Mouse (Mus musculus): ENCODE data around the gene Rmi2. TPM values are rescaled to one million over a fixed set of nuclear protein-coding genes. Genes with fewer than 3 reads are reported as not detected.

The Rmi2 gene
- total and polyA plus RNA-seq, 3 experiments = 5.7 to 9.5 (median 8.3) TPM

DNA sequence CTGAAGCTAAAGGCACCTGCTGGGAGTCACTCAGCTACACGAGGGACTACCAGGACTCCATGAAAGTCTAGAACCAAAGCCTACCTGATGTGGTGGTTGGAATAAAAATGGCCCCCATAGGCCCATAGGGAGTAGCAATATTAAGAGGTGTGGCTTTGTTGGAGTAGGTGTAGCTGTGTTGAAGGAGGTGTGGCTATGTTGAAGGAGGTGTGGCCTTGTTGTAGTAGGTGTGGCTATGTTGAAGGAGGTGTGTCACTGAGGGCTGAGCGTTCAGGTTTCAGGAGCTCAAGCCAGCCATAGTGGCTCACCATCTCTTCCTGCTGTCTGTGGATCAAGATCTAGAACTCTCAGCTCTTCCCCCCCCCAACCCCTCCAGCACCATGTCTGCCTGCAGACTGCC, 105.8 kb downstream of the Rmi2 start:
- H3K36me3 ChIP-seq (replicated peaks) = no peaks in the 10 kb centered on the region
- H3K4me3 ChIP-seq (ENCODE audit: low read depth, low read length) = no peak overlapping the region
- no peaks in the 10 kb centered on the region for H3K9me3 ChIP-seq (replicated peaks)
- peaks cover 8% of the 10 kb centered on the region for H3K27me3 ChIP-seq (ENCODE audit: insufficient read depth, low read length)
- no peaks in the 10 kb centered on the region for H3K4me1 ChIP-seq (ENCODE audit: insufficient read depth, low read depth, low read length)
- no peak for ATAC-seq (ENCODE audit: extremely low read depth, insufficient number of reproducible peaks, low FRiP score, poor library complexity, severe bottlenecking)
- DNase-seq (ENCODE audit: low spot score) = no peak
- TF ChIP-seq POLR2AphosphoS5 (IDR thresholded peaks at IDR 0.05; ENCODE audit: insufficient replicate concordance, low read depth, low read length) (no peak), GATA2 (IDR thresholded peaks at IDR 0.05; ENCODE audit: borderline replicate concordance, low read depth, low read length) (no peak), TAL1 (conservative IDR thresholded peaks at IDR 0.05; ENCODE audit: low read depth, low read length) (no peak), GATA1 (IDR thresholded peaks at IDR 0.05; ENCODE audit: borderline replicate concordance, low read length) (no peak), CTCF (IDR thresholded peaks at IDR 0.05; ENCODE audit: low read depth, low read length) (no peak)

Other genes starting within 250 kb of the Rmi2 start
- 1.6 and 1.7 TPM in 2 replicates for gene Socs1, start 49.5 kb upstream of the Rmi2 start, total RNA-seq (2014; fragmentation: Nextera tagmentation)
- 6.2 and 7.7 TPM in 2 replicates for gene Socs1, start 49.5 kb upstream of the Rmi2 start, total RNA-seq (2017)
- 13.0 and 18.9 TPM in 2 replicates for gene Socs1, start 49.5 kb upstream of the Rmi2 start, polyA plus RNA-seq (2012)
- not detected in 2 replicates for gene Tnp2, start 46.4 kb upstream of the Rmi2 start, total RNA-seq (2014; fragmentation: Nextera tagmentation)
- gene Tnp2, start 46.4 kb upstream of the Rmi2 start, total RNA-seq (2017) = not detected in 2 replicates
- not detected in 2 replicates for gene Tnp2, start 46.4 kb upstream of the Rmi2 start, polyA plus RNA-seq (2012)
- not detected in 2 replicates for gene Prm3, start 44.1 kb upstream of the Rmi2 start, total RNA-seq (2014; fragmentation: Nextera tagmentation)
- not detected in 2 replicates for gene Prm3, start 44.1 kb upstream of the Rmi2 start, total RNA-seq (2017)
- not detected in 2 replicates for gene Prm3, start 44.1 kb upstream of the Rmi2 start, polyA plus RNA-seq (2012)
- not detected in 2 replicates for gene Prm2, start 38.9 kb upstream of the Rmi2 start, total RNA-seq (2014; fragmentation: Nextera tagmentation)
- 0.49 TPM in 1 of 2 replicates, not detected in the other for gene Prm2, start 38.9 kb upstream of the Rmi2 start, total RNA-seq (2017)
- gene Prm2, start 38.9 kb upstream of the Rmi2 start, polyA plus RNA-seq (2012) = not detected in 2 replicates
- not detected in 2 replicates for gene Prm1, start 29.2 kb upstream of the Rmi2 start, total RNA-seq (2014; fragmentation: Nextera tagmentation)
- not detected in 2 replicates for gene Prm1, start 29.2 kb upstream of the Rmi2 start, total RNA-seq (2017)
- gene Prm1, start 29.2 kb upstream of the Rmi2 start, polyA plus RNA-seq (2012) = not detected in 2 replicates
- not detected in 2 replicates for gene Gm11172, start 22.1 kb upstream of the Rmi2 start, total RNA-seq (2014; fragmentation: Nextera tagmentation)
- not detected in 2 replicates for gene Gm11172, start 22.1 kb upstream of the Rmi2 start, total RNA-seq (2017)
- gene Gm11172, start 22.1 kb upstream of the Rmi2 start, polyA plus RNA-seq (2012) = not detected in 2 replicates
- 4.6 TPM in 1 of 2 replicates, not detected in the other for gene Snn, start 225.9 kb downstream of the Rmi2 start, total RNA-seq (2014; fragmentation: Nextera tagmentation)
- gene Snn, start 225.9 kb downstream of the Rmi2 start, total RNA-seq (2017) = 0.99 and 1.1 TPM in 2 replicates
- gene Snn, start 225.9 kb downstream of the Rmi2 start, polyA plus RNA-seq (2012) = 0.10 and 0.12 TPM in 2 replicates
- not detected in 2 replicates for gene Litaf, start 231.1 kb downstream of the Rmi2 start, total RNA-seq (2014; fragmentation: Nextera tagmentation)
- gene Litaf, start 231.1 kb downstream of the Rmi2 start, total RNA-seq (2017) = 0.17 and 0.87 TPM in 2 replicates
- 0.13 and 0.22 TPM in 2 replicates for gene Litaf, start 231.1 kb downstream of the Rmi2 start, polyA plus RNA-seq (2012)